Mouse (Mus musculus) mature B cell (primary cell): ENCODE results near the gene Prl8a1.

ENCODE experiments used
- in situ Hi-C: fragments of 300-500 bp; cut with MboI; formaldehyde crosslinking; loops from 2 replicates; pipeline ENCODE4 v1.14.3; 2019

Gene Prl8a1

GRCm38 (mm10) chr13:27582071-27582470 is at the start of gene Prl8a1:
Gene Prl8a1 (minus strand): TSS chr13:27582171.
- in situ Hi-C loops: no loop called here

GRCm38 (mm10) chr13:27610482-27610881 is 28.5 kb upstream of the Prl8a1 start, which contains the start of gene Prl7b1:
Gene Prl7b1 (minus strand): TSS chr13:27610582.
- in situ Hi-C loops: no loop called here

GRCm38 (mm10) chr13:27564506-27564905 is 17.5 kb downstream of the Prl8a1 start, which contains the start of gene Prl8a9:
Gene Prl8a9 (minus strand): TSS chr13:27564606.
- in situ Hi-C loops: no loop called here

- in situ Hi-C loops: no loop called here
These were observed 28.6 kb downstream of the Prl8a1 start for GRCm38 (mm10) chr13:27553336-27553735.
